Mouse (Mus musculus) E14TG2a.4 (cell line): ENCODE measurements around the gene Bcas2.

Source experiments
- CTCF ChIP-seq: conservative IDR thresholded peaks from 2 replicates; pipeline ENCODE4 v1.5.1; 2014; ENCODE audit warnings: low read length
- POU5F1 ChIP-seq: IDR thresholded peaks from 2 replicates; pipeline ENCODE4 v1.6.1; 2014; ENCODE audit warnings: low read length, borderline replicate concordance

- TF ChIP-seq CTCF = no peak
- TF ChIP-seq POU5F1 = no peak
These were observed 34.9 kb downstream of the Bcas2 start for GRCm38 (mm10) chr3:103206393-103206792.
